Mouse (Mus musculus): Measurements from ENCODE around the gene Ift74. TPM values are rescaled to one million over a fixed set of nuclear protein-coding genes. Genes with fewer than 3 reads are reported as not detected.
A peak's percentile ranks its signal among the peaks of the same experiment; 100 is the strongest.

The Ift74 gene
- polyA plus RNA-seq, 1 experiment from 2014 or later: 24.2 TPM

MicroRNAs within 50 kb of the gene (microRNA counts, 519-probe panel; counts per million panel counts)
- 3,953 counts per million, percentile 59 among the panel's probes with 10 or more counts for microRNA mmu-miR-872

Small RNA genes within 50 kb of the gene (microRNA-seq; reads per million reads assigned to microRNA genes)
- gene Mir872: 2,270 reads per million, percentile 85 among the genes with 10 or more reads in this experiment

Other genes starting within 250 kb of the Ift74 start
- not detected in 2 replicates for gene Gm10306, start 57.9 kb upstream of the Ift74 start, polyA plus RNA-seq (2014; fragmentation: Nextera tagmentation; extraction: Ambion mirVana)
- gene Caap1, start 57.7 kb upstream of the Ift74 start, polyA plus RNA-seq (2014; fragmentation: Nextera tagmentation; extraction: Ambion mirVana): 17.2 and 19.3 TPM in 2 replicates
- 63.9 and 67.2 TPM in 2 replicates for gene Plaa, start 11.2 kb upstream of the Ift74 start, polyA plus RNA-seq (2014; fragmentation: Nextera tagmentation; extraction: Ambion mirVana)
- 0.46 and 0.47 TPM in 2 replicates for gene Lrrc19, start 35.7 kb downstream of the Ift74 start, polyA plus RNA-seq (2014; fragmentation: Nextera tagmentation; extraction: Ambion mirVana)
- gene Tek, start 124.8 kb downstream of the Ift74 start, polyA plus RNA-seq (2014; fragmentation: Nextera tagmentation; extraction: Ambion mirVana): 12.1 and 13.7 TPM in 2 replicates

Data from intestine, embryonic 14.5 days (tissue).